Mouse (Mus musculus) kidney, embryonic 14.5 days (tissue): ENCODE measurements around the gene Aox4. TPM values are rescaled to one million over a fixed set of nuclear protein-coding genes. Genes with fewer than 3 reads are reported as not detected.

Source experiments
- ATAC-seq: fragments of 200-750 bp; cut with Nextera tagmentation; 2 replicates; pipeline ENCODE4 v1.8.0; 2017; ENCODE audit warnings: moderate number of reproducible peaks, mild to moderate bottlenecking, moderate TSS enrichment, moderate library complexity; ENCODE audit not compliant: low FRiP score, low TSS enrichment
- H3K27ac ChIP-seq: fragments of 300-500 bp; sonication (generic); 2 replicates; pipeline ENCODE4 v1.5.1; 2014; ENCODE audit warnings: low read depth, mild to moderate bottlenecking, low read length, moderate library complexity, mixed read lengths
- H3K27me3 ChIP-seq: fragments of 300-500 bp; sonication (generic); 2 replicates; pipeline ENCODE4 v1.6.1; 2014; ENCODE audit warnings: mild to moderate bottlenecking, low read length; ENCODE audit not compliant: control insufficient read depth, insufficient read depth
- H3K36me3 ChIP-seq: fragments of 300-500 bp; sonication (generic); 2 replicates; pipeline ENCODE4 v1.6.1; 2014; ENCODE audit warnings: low read length, mixed read lengths; ENCODE audit not compliant: control insufficient read depth, insufficient read depth
- H3K4me1 ChIP-seq: fragments of 300-500 bp; sonication (generic); 2 replicates; pipeline ENCODE4 v1.6.1; 2014; ENCODE audit warnings: low read length, mixed read lengths; ENCODE audit not compliant: control insufficient read depth, insufficient read depth
- H3K4me2 ChIP-seq: fragments of 300-500 bp; sonication (generic); replicated peaks from 2 replicates; pipeline ENCODE4 v1.6.1; 2014; ENCODE audit warnings: low read depth, mild to moderate bottlenecking, low read length
- H3K4me3 ChIP-seq: fragments of 300-500 bp; sonication (generic); 2 replicates; pipeline ENCODE4 v1.5.1; 2014; ENCODE audit warnings: mild to moderate bottlenecking, low read length
- H3K9ac ChIP-seq: fragments of 300-500 bp; sonication (generic); 2 replicates; pipeline ENCODE4 v1.6.1; 2014; ENCODE audit warnings: low read depth, mild to moderate bottlenecking, low read length, moderate library complexity
- H3K9me3 ChIP-seq: fragments of 300-500 bp; sonication (generic); 2 replicates; pipeline ENCODE4 v1.6.1; 2016; ENCODE audit warnings: low read length; ENCODE audit not compliant: control insufficient read depth
- WGBS: fragments of 180-500 bp; shearing (Covaris S2); extraction: QIAGEN DNeasy Blood & Tissue Kit; methylation state at CpG from one replicate; pipeline ENCODE4 v1.1.7; 2014; 5-methylcytosine and 5-hydroxymethylcytosine counted together
- polyA plus RNA-seq: library from polyadenylated mRNA; unstranded; fragments of >200 nt; fragmentation: Nextera tagmentation; extraction: Ambion mirVana; gene quantifications from 2 replicates; pipeline ENCODE4 v1.2.1, GENCODE M21; 2014

Aox4 gene
- polyA plus RNA-seq, 1 experiment from 2014 or later: 0.14 TPM

DNA sequence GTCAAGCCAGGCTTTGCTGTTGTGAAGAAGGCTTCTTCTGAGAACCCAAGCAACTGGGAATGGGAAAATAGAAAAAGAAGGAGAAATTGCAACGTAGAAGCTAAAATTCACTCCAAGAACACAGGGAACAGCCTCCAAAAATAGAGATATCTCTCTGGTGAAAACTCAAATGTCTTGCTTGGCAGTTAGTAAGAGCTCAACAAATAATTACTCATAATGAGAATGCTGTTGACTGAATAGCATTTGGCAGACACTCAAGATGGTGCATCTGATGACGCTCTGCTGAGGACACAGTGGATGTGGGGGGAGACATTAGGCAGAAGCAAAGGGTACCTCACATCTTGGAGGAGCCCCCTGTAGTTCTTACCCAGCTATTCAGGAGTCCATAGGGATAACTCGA lies 77.9 kb downstream of the Aox4 start:
- no peak overlapping the region for H3K27ac ChIP-seq
- WGBS: 81% methylated on average over 3 of the region's 3 CpGs
- no peaks in the 10 kb centered on the region for H3K9me3 ChIP-seq
- no peak overlapping the region for H3K9ac ChIP-seq
- no peak for ATAC-seq
- H3K4me1 ChIP-seq: no peaks in the 10 kb centered on the region
- H3K4me2 ChIP-seq: no peak overlapping the region
- H3K4me3 ChIP-seq: no peak overlapping the region
- no peaks in the 10 kb centered on the region for H3K27me3 ChIP-seq
- no peaks in the 10 kb centered on the region for H3K36me3 ChIP-seq

DNA sequence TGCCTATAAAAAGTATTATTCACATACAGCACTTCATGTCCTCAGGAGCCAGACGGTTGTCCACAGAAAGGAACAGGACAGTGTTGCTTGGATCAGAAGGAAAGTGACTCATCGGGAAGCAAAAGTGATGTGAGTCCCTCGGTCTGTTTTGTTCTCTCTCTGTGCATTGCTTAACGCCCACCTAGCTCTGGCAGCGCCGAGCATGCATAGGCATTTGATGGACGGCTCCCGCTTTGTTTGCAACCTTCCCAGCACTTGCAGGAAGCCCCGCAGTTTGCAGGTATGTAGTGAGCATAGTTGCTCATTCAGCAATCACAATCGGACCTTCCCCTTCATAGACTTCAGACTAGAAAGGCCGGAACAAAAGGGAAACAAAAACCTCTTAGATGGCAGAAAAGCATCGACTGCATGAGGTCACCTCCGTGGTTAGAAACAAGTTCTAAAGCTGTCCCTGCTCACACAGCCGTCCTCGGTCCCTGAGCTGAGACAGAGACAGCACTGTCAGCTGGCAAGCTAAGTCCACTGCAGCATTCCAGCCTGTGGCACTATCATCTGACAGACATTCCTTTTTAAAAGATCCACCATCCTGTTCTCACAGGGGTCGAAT lies 79.8 kb downstream of the Aox4 start:
- ATAC-seq: no peak
- H3K9ac ChIP-seq: no peak overlapping the region
- H3K27ac ChIP-seq: no peak overlapping the region
- H3K4me1 ChIP-seq: no peaks in the 10 kb centered on the region
- H3K36me3 ChIP-seq: no peaks in the 10 kb centered on the region
- H3K9me3 ChIP-seq: no peaks in the 10 kb centered on the region
- H3K27me3 ChIP-seq: no peaks in the 10 kb centered on the region
- WGBS: 72% methylated on average over 16 of the region's 16 CpGs
- no peak overlapping the region for H3K4me2 ChIP-seq
- H3K4me3 ChIP-seq: no peak overlapping the region

DNA sequence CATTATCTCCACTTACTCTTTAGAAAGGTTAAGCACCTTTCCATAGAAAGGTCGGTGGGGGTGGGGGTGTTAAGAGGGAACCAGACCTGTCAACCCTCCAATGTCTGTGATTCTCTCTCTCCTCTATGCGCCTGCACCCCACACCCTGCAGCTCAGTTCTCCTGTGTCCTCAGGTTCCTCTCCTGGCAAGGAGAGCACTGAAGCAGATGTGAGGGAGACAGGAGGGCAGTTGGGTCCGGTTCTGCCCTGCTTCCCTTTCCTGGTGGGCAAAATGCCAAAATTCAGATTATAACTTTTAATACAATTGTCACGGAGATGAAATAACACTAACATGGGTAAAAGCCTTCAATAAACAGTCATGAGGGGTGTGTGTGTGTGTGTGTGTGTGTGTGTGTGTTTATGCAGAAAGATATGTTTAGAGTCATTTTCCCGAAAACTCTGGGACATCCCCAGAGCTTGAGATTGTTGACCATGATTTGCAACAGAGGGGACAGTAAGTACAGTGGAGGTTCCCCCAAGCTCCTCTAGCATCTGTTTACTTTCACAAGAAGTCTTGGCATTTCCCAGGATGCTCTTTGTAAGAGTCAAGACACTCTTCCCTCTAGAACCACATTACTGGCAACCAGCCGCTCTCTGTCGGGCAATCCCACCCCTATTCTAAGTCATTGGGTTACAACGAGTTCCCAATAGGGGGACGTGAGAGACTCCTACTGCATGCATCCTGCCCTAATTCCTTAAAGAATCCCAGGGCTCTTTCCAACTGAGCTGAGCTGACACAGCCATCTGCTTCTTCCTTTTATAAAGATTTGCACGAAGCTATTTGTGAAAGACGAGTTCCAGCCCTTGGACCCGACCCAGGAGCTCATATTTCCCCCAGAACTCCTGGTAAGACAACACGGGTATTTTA lies 81.5 kb downstream of the Aox4 start:
- ATAC-seq: no peak
- Histone ChIP-seq H3K27ac (no peak overlapping the region), H3K9ac (no peak overlapping the region), H3K36me3 (no peaks in the 10 kb centered on the region), H3K4me1 (no peaks in the 10 kb centered on the region), H3K9me3 (no peaks in the 10 kb centered on the region), H3K27me3 (no peaks in the 10 kb centered on the region), H3K4me3 (no peak overlapping the region), H3K4me2 (no peak overlapping the region)
- 42% methylated on average over 13 of the region's 13 CpGs for WGBS

DNA sequence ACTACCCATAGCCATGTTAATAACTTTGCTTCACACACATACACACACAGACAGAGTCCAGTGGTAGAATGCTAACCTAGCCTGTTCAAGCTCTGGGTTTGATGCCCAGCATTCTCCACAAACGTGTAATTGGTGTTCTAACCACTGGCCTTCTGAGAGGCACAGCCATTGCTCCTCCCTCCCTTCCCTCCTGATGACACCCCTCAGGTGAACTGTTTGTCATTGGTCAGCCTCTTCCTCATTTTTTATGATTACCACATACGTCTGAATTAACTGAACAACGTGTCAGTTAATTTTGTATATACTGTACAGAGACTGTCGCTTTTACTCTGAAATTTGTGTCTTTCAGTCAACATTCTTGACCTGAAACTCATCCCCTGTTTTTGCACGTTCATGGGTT lies 84.5 kb downstream of the Aox4 start:
- no peaks in the 10 kb centered on the region for H3K4me1 ChIP-seq
- no peak overlapping the region for H3K27ac ChIP-seq
- no peaks in the 10 kb centered on the region for H3K9me3 ChIP-seq
- no peak for ATAC-seq
- no peak overlapping the region for H3K9ac ChIP-seq
- no peaks in the 10 kb centered on the region for H3K36me3 ChIP-seq
- no peaks in the 10 kb centered on the region for H3K27me3 ChIP-seq
- no peak overlapping the region for H3K4me3 ChIP-seq
- WGBS: 80% methylated on average over 5 of the region's 5 CpGs
- H3K4me2 ChIP-seq: no peak overlapping the region

DNA sequence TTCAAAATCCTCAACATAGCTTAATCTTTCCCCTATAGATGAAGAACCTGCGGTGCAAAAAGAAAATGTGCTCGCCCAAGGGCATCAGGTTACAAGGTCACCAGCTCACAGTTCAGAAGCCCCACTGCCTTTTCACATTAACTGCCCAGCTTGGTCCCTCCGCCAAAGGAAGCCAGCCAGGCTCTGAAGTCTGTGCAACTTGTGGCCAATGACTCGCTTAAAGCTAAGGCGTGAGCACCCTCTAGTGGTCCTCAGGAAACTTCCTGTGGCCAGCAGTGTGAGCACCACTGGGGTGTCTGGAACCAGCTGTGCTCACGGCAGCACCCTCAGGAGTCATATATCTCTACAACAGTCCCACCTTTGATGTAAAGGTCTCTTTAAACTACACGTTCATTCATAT lies 86.1 kb downstream of the Aox4 start:
- Histone ChIP-seq H3K36me3 (no peaks in the 10 kb centered on the region), H3K4me3 (no peak overlapping the region), H3K9me3 (no peaks in the 10 kb centered on the region), H3K27ac (no peak overlapping the region), H3K4me1 (no peaks in the 10 kb centered on the region), H3K4me2 (no peak overlapping the region), H3K9ac (no peak overlapping the region), H3K27me3 (no peaks in the 10 kb centered on the region)
- ATAC-seq: peak; percentile 83
- 3% methylated on average over 7 of the region's 7 CpGs for WGBS

DNA sequence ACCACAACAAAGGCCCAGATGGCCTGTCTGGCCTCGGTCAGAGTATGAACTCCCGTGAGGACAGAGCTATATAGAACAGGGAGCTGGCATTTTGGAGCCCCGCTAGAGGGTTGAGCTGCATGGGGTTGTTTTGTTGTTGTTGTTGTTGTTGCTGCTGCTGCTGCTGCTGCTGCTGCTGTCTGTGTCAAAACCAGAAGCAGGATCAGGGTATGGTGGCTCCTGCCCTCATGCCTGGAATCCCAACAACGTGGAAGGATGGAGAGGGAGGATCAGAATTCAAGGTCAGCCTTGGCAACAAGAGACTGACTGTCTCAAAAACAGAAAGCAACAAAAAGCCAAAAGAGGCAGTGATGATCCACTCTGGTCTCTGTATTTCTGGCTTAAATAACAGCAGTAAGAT lies 86.6 kb downstream of the Aox4 start:
- no peaks in the 10 kb centered on the region for H3K36me3 ChIP-seq
- WGBS: 47% methylated on average over 4 of the region's 4 CpGs
- no peaks in the 10 kb centered on the region for H3K27me3 ChIP-seq
- no peaks in the 10 kb centered on the region for H3K4me1 ChIP-seq
- no peak overlapping the region for H3K4me2 ChIP-seq
- H3K9me3 ChIP-seq: no peaks in the 10 kb centered on the region
- no peak overlapping the region for H3K9ac ChIP-seq
- H3K27ac ChIP-seq: no peak overlapping the region
- H3K4me3 ChIP-seq: no peak overlapping the region
- no peak for ATAC-seq

DNA sequence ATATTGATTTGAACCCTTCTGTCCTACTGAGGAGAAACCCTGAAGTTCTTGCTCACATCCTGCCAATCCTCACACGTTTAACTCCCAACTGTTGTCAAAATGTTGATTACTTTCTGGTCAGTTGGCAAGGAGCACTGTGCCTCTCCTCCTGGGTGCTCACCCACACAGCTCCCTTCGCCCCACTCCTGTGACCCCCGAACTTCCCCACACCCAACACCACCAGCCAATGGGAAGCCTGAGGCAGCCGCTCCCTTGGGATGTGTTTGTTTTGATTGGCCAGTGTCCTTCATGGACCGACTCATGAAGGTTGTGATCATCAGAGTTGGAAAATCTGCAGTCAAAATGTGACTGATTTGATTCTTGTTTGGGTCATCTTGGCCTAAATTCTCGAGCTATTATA lies 88.2 kb downstream of the Aox4 start:
- H3K9ac ChIP-seq: no peak overlapping the region
- H3K9me3 ChIP-seq: no peaks in the 10 kb centered on the region
- H3K27ac ChIP-seq: no peak overlapping the region
- ATAC-seq: no peak
- no peaks in the 10 kb centered on the region for H3K36me3 ChIP-seq
- no peaks in the 10 kb centered on the region for H3K27me3 ChIP-seq
- H3K4me3 ChIP-seq: no peak overlapping the region
- H3K4me2 ChIP-seq: no peak overlapping the region
- WGBS: 66% methylated on average over 6 of the region's 6 CpGs
- H3K4me1 ChIP-seq: no peaks in the 10 kb centered on the region

DNA sequence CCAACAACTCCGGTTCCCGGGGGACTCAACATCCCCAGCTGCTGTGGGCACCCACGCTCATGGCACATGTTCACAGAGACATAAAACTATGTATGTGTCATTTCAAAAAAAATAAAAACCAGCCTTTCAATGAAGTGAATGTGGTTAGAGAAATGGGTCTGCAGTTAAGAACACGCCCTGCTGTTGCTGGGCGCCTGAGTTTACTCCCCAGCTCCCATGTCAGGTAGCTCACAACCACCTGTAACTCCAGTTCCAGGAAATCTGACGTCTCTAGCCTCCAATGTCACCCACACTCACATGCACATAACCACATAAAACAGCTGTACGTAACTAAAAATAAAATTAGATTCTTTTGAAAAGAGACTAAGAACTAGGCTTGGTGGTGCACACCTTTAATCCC lies 90.9 kb downstream of the Aox4 start:
- Histone ChIP-seq H3K36me3 (no peaks in the 10 kb centered on the region), H3K4me1 (0 out of 2 replicates have a peak, but pooled peaks cover 5% of the 10 kb centered on the region), H3K27me3 (no peaks in the 10 kb centered on the region), H3K4me3 (no peak overlapping the region), H3K9me3 (no peaks in the 10 kb centered on the region), H3K27ac (no peak overlapping the region), H3K4me2 (no peak overlapping the region), H3K9ac (no peak overlapping the region)
- ATAC-seq: no peak
- WGBS: 92% methylated on average over 7 of the region's 7 CpGs

DNA sequence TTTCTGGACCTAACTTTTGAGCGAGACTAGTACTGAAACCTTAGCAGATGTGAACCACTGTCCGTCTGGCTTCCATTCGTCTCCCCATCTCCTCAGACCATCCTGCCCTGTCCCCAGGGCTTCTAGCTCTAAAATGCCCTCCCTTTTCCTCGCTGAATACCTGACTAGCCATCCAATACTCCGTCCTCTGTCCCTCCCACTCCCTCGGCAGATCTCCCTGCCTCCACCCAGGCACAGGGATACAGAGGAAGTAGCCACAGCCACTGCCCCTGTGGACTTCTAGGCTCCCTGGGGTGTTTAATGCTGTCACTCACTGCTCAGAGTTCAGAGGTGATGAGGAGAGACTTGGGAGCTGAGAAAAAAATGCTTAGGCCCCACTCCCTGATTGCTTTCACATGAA lies 91.8 kb downstream of the Aox4 start:
- Histone ChIP-seq H3K36me3 (no peaks in the 10 kb centered on the region), H3K27me3 (no peaks in the 10 kb centered on the region), H3K4me1 (0 out of 2 replicates have a peak, but pooled peaks cover 7% of the 10 kb centered on the region), H3K9ac (no peak overlapping the region), H3K9me3 (no peaks in the 10 kb centered on the region), H3K4me3 (no peak overlapping the region), H3K4me2 (no peak overlapping the region), H3K27ac (no peak overlapping the region)
- WGBS: 57% methylated on average over 6 of the region's 6 CpGs
- ATAC-seq: no peak
